Mouse (Mus musculus): ENCODE results near the gene Bmp6.

GRCm38 (mm10) chr13:38393444-38393843, 48.5 kb downstream of the Bmp6 start:
- TF ChIP-seq CTCF (IDR thresholded peaks at IDR 0.05; ENCODE audit: low read depth, low read length) (no peak), GATA2 (IDR thresholded peaks at IDR 0.05; ENCODE audit: borderline replicate concordance, low read depth, low read length) (no peak), TAL1 (conservative IDR thresholded peaks at IDR 0.05; ENCODE audit: low read depth, low read length) (no peak), GATA1 (IDR thresholded peaks at IDR 0.05; ENCODE audit: borderline replicate concordance, low read length) (no peak)

All from G1E (cell line).